Mouse (Mus musculus) T-helper 2 cell (primary cell): ENCODE results near the gene Gdf15.

Source experiments
- in situ Hi-C: fragments of 300-600 bp; cut with MboI, MseI; formaldehyde crosslinking; loops from one replicate; pipeline ENCODE4 v1.15.1; 2025; ENCODE audit warnings: high pct_unique_total_duplicates

The Gdf15 gene

DNA sequence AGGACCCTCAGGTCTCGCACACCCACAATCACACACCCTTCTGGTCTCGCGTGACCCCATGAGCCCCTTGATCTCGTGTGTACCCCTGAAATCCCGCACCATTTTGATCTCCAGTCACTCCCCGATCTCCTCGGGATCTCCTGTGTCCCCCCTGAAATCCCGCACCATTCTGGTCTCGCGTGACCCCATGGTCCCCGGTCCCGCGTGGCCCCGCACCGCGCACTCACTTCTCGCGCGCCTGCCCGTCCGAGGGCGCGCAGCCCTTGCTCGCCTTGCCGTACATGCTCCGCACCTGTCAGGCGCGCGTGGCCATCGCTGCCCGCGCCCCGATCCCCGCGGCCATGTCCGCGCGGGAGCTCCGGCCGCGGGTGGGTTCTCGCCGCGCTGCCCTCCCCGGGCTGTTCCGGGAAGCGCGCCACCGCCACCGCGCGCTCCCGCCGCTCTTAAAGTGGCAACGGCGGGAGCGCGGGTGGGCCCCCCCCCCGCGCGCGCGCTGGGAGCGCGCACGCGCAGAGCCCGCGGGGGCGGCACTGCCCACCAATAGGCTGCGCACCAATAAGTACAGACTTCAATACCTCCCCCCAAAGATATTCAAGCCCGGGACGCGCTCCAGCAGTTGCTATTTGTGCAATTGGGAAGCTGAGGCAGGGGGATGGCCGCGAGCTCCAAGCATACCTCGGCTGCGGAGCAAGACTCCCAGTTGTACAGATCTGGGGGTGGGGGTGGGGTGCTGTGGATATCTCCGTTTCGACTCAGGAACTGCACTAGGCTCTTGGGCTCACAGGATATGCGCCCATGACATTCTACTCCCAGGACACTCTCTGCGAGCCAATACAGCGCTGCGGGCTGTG lies 24.1 kb downstream of the Gdf15 start:
- in situ Hi-C loops, result no loop called here

DNA sequence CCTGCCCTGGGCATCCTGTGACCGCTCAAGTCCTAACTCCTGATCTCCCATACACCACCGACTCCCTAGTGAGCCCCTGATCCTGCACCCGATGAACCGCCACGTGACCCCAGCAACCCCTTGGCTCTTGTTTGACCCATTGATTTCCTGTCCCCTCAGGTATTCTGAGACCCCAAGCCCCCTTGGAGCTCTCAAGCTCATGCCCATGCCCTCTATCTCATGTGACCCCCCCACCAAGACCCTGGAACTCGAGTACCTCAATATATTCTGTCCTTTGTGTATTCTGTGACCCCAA lies 24.7 kb downstream of the Gdf15 start:
- in situ Hi-C loops, result no loop called here

DNA sequence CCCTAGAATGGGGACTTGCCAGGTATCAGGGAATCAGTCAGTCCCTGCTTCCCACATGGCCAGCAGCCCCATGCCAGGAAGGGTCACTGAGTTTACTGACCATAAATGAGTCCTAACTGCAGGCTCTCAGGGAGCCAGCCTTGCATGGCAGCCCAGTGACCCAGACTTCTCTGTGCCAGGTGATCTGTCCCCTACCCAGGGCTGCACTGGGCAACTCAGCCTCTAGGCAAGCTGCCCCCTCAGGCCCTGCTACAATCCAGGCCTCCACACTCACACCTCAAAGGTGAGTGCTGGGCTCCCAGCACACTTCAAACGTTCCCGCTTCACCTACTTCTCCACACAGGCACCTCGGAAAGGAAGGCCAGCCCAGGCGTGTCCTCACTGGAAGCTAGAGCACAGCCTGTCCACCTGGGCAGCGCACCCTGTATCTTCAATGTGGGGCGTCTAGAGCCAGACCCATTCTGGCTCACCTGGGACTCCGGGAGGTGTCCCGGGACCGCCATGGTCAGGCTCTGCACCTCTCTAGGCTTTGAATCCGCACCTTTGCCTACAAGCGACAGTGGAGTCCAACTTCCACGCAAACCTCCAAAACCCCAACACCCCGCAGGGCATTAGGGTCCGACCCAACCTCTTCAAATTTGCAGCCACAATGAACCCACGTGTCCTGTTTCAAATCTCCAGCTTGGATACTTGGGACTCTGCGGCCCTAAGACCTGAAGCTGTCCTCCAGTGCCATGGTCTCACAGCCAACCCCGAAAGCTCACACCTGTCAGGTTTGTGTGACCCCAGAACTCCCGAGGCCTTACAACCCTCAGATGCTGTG lies 25.3 kb downstream of the Gdf15 start:
- in situ Hi-C loops, result no loop called here

DNA sequence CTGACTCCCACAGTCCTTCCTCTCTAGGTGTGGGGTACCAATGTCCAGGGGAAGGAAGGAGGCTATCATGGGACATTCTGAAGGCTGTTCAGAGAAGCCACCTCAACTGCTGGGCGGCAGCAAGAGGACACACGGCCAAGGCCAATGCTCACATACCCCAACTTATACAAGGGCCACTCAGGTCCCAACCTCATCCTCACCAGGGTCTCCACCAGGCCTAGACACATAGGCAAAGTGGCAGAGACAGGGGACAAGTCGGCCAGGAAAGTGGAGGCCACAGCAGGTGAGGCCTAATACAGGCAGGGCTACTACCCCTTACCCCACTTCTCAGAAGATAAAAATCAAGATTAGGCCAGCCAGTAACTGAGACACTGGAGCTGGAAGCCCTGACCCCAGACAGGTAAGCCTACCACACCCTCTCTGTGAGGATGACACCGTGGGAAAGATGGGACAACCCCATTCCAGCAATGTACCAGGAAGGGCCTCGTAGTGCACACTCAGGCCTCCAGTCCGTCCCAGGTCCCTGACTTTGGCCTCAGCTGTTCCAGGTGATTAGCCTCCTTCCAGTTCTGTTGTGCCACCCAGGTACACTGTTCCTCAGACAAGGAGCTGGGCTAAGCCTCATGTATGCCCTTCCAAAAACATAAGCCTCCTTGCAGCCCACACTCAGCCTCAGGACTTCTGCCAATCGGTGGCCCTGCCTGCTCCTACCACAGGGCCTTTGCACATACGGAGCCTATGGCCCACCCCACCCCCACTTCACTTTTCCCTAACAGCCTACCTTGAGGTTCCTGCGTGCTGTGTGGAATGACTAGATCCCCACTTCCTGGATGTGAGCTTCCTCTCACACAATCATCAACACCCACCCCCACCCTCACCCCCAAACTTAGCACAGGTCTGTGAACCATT lies 26.1 kb downstream of the Gdf15 start:
- in situ Hi-C loops, result no loop called here

DNA sequence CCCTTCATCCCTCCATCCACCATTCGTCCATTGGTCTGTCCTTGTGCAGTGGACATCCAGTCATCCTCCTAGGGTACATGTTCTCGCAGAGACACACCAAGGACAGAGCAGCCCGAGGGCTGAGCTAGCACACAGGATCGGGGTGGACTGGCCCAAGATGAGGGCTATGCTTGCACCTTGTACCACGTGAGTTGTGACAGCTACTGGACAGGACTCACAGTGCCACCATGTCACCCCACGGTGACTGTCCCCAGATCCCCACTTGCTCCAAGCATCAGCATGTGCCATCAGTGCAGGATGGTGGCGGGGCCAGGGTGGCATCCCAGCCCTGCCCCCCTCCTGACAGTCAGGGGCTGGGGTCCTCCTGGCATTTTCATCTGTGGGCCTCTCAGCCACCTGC lies 27.7 kb downstream of the Gdf15 start:
- in situ Hi-C loops, result no loop called here

DNA sequence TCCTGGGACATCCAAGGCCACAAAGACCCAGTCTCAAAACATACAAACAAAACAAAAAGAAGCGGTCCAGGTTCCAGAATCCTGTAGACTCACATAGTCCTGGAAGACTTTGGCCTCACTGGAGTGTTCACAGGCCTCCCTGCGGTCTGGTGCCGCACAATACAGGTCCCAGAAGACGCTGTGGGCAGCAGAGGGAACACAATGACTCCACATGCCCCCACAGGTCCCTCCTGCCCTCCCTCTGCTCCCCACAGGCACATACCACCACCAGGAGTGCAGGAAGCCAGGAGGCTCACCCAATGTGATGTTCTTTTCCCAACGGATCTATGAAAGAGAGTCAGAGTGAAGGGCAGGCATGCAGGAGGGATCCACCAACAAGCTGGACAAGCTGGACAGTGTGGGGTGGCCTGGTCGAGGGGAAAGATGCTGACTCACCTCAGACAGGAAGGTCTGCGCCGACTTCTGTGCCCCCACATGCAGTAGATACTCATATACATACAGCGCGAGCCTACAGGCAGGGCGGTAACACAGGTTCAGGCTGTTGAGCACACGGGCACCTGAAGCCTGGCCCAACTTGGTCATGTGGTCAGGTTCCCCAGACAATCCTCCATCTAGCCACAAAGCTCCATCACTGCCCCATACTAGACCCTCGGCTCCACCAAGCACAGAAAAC lies 30.0 kb downstream of the Gdf15 start:
- in situ Hi-C loops, result no loop called here

DNA sequence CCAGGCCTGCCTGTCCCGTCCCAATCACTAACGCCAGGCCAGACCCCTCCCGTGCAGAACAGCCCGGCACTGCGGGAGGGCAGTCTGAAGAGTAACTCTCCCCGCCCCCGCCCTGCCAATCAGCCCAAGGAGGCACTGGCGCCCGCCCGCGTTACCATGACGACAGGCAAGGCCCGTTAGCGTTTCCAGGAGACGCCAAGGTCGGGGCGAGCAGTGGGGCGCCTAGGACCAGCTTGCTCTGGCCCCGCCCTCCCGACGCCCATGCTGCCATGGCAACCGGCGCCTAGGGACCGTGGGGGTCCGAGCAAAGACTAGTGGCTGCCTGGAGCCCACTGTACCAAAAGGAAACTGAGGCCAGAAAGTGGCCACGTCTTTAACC lies 31.0 kb downstream of the Gdf15 start:
- in situ Hi-C loops, result no loop called here

DNA sequence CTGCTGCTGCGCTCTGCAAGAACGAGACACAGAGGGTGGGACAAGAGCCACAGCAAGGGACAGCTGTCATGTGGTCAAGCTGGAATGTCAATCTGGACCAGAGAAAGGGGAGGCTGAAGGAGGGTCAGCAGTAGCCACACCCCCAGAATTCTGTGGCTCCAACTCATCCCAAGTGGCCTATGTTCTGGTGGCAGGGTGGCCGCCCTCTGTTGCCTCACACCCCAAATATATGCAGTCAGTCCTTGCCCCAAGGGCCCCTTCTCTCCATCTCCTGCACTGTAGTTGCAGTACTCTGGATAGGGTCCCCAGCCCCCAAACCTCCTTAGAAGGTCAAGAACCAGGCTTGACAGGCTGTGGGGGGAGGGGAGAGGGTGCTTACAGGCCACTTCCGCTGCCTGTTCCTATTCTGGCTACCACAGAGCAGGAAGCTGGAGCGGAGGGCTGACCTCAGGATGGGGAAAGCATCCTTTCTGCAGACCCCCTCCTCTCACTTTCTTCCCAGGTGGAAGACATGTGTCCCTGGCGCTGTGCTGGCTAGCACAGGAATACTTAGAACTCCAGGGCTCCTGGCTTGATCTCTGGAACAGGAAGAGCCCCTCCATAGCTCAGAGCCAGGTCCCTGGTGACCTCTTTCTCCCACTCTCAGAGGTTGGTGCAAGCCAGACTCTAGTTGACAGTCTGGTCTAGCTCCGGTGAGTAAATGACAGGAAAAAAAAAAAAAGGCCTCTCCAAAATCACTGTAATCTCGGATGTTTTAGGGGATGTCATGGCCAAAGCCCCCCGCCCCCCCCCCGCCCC lies 31.6 kb downstream of the Gdf15 start:
- in situ Hi-C loops, result no loop called here

DNA sequence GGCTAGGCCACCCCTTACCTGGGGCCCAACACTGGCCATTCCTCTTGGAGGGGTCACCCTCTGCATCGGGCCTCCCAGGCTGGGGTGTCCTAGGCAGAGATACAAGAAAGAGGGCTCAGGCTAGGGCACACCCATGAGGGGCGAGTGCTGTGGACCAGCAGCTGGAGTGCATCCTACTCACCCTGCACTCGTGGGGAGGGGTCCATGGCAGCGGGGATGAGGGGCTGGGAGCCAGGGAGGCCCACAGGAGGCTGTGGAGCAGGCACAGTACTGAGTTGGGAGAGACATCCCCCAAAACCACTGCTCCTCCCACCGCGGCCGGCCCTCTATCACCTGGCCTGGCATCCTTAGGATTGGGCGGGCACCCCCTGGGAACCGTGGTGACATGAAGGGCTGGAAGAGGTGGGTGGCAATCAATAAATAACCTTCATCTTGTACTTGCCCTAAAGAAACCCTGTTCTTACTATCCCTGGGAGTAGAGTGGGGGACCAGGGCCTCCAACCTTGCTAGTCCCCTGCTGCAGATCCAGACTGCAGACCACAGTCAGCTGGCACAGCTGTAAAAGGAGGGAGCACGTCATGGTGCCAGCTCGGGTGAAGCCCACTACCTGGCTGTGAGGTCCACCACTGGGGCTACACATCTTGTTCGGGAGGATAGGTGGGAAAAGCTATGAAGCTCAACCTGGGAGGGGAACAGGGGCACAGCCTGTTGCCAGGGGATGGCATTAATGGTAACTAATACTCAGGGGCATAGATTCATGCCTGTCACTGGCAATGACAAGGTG lies 32.6 kb downstream of the Gdf15 start:
- in situ Hi-C loops, result no loop called here

DNA sequence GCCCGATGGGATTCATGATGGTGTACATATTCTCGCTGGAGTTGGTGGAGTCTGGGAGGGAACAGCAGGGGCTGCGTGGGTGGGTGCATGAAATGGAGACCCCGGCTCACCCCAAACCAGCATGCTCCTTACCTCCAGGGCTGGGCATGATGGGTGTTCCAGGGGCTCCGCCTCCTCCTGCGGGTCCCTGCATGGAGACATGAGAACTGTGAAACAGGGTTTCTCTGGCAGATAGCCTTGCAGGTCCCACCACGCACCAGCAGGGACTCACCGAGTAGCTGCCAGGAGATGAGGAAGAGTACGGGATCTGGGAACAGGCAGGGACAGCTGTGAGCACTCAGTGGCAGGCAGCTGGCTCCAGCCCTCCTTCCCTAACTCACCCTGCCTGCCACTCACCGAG lies 33.5 kb downstream of the Gdf15 start:
- in situ Hi-C loops, result no loop called here

DNA sequence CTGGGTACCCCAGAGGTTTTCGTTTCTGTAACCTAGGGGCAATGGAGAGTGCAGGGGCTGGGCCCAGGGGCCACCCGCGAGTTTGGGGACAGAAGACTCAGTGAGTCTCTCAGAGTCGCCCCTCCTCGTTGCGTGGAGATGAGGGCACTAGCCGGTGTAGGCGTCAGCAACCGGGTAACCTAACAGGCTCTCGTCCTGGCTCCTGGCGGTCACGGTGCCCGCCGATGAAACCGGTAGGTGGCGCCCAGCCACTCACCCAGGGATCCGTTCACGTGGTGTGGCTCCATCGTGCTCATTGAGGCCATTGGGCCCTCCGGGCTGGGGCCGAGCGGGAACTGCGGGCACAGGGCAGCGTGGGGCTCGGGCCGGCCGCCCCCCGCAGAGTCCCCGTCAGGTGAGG lies 34.0 kb downstream of the Gdf15 start:
- in situ Hi-C loops, result no loop called here

DNA sequence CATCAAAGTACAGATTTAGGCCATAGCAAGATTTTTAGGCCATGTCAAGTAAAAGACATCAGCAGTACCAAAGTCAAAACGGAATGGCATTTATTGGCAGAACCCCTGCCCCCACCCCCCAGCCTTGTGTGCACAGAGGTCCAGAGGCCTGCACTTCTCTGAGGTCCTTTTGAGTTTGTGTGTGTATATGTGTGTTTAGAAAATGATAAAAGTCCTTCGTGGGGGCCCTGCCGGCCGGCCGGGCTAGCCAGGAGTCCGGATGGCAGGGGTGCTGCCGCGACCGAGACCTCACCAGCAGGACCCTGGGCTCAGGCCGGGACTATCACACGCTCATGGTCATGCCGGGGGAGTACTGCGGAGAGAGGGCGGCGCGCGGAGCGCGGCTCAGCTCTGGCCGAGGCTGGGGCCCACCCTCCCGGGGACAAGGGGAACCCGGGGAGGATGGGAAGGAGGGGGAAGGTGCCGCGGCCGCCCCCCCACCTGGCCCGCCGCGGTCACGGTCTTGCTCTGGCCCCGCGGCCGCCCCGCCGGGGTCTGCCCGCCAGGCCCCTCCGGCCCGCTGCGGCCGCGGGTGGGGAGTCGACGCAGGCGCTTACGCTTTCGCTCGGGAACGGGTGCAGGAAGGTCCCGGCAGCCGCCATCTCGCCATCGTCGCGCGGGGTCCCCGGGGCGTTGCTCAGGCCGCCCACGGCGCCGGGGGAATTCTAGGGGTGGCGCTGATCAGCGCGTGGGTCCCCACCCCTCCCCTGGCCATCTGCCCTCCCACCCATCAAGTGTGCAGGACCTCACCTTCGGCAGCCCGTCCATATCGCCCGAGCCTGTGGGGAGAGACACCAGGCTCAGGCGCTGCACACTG lies 34.6 kb downstream of the Gdf15 start:
- in situ Hi-C loops, result no loop called here

DNA sequence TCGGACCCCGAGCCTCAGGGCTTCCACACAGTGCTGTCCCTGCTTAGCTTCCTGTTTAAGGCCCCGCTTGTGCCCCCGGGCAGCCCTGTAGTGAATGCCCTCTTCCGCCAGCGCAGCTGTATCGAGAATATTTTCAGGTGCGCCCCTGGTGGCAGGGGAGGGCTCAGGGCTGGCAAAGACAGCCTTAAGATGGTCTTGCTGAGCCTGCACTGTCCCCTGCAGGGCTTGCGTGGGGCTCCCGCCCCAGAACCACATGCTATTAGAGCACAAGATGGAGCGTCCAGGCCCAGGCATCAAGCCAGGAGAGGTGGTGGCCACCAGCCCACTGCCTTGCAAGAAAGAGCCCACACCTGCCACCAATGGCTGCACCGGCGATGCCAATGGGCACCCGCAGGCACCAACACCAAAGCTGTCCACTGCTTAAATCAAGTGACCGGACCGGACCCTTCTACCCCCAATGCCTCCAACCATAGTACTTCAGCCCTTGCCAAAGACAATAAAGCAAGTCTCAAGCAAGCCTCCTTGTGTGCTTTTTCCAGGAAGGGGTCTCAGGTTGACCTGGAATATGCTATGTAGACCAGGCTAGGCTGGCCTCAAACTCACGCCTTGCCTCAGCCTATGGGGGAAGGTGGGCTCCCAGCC lies 35.4 kb downstream of the Gdf15 start:
- in situ Hi-C loops, result no loop called here

DNA sequence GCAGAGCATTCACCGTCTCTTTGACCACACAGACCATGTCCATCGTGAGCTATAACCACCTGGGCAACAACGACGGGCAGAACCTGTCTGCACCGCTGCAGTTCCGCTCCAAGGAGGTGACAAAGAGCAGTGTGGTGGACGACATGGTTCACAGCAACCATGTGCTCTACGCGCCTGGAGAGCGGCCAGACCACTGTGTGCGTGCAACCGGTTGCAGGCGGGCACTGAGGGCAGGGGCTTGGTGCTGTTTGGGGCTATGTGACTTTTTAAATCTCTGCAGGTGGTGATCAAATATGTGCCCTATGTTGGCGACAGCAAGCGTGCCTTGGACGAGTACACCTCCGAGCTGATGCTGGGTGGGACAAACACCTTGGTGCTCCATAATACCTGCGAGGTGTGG lies 36.0 kb downstream of the Gdf15 start:
- in situ Hi-C loops, result no loop called here

DNA sequence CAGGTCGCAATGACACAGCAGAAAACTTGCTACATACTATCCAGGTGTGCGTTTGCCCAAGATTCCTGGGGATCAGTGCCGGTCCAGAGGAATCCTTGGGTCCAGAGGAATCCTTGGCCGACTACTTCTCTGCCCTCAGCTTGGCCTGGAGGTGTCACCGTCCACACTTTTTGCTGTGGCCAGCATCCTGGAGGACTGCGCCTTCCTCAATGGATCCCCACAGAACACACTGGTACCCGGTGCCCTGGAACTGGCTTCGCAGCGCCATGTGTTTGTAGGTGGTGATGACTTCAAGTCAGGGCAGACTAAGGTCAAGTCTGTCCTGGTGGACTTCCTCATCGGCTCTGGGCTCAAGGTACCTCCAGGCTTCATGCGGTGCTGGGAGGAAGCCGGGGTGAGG lies 36.4 kb downstream of the Gdf15 start:
- in situ Hi-C loops, result no loop called here

DNA sequence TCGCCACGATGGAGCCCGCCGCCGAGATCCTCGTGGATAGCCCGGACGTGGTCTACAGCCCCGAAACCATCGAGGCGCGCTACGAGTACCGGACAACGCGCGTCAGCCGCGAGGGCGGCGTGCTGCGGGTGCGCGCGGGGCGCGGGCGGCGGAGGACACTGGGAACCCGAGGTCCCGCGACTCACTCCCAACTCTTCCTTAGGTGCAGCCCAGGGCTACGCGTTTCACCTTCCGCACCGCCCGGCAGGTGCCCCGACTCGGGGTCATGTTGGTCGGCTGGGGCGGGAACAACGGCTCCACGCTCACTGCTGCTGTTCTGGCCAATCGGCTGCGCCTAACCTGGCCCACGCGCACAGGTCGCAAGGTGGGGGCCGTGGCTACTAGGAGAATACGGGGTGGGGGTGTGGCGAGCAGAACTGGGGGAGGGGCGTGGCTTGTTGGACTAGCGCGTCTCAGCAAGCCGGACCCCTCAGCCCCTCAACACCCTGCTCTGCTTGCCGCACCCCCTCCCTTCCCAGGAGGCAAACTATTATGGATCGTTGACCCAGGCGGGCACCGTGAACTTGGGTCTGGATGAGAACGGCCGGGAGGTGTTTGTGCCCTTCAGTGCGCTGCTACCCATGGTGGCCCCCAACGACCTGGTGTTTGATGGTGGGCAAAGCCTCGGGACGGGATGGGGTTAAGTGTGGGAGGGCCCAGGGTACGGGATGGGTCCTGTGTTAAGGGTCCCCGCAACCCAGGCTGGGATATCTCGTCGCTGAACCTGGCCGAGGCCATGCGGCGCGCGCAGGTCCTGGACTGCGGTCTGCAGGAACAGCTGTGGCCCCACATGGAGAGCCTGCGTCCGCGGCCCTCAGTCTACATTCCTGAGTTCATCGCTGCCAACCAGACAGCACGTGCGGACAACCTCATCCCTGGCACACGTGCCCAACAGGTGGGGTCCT lies 37.4 kb downstream of the Gdf15 start:
- in situ Hi-C loops, result no loop called here

DNA sequence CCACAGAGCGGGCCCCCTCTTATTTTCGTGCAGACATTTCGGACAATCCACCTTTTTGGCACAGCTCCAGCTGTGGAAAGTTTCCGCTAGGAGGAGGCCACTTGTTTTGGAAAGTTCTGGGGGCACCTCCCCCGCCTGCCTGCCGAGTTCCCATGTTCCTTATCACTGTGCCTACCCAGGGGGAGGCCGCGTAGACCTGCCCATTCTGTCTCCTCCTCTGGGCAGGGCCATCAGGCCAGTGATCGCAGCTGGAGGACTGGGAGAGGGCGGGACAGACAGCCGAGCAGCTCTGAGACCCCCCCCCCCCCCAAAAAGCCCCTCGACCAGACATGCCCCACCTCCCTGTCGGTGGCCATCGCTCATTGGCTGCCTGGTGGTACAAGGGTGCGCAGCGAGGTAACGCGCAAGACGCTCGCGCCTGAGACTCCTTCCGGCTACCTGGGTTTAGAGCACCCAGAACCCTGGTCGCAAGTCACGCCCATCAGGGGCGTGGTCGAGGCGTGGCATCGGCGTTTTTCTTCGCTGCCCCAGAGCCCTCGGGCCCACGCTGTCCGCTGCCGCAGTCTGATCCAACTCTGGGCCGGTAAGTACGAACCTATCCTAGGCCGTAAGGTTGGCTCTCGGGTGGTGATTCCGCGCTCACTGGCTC lies 38.2 kb downstream of the Gdf15 start, which contains the start of gene Isyna1:
TSS of gene Isyna1 (plus strand) at position 413 of the 649 bp plus-strand sequence.
- in situ Hi-C loops, result no loop called here
